Mouse (Mus musculus) midbrain, embryonic 14.5 days (tissue): ENCODE results near the gene Pgs1. TPM values are rescaled to one million over a fixed set of nuclear protein-coding genes. Genes with fewer than 3 reads are reported as not detected.
A peak's percentile ranks its signal among the peaks of the same experiment; 100 is the strongest.

ENCODE experiments used
- ATAC-seq: fragments of 200-750 bp; cut with Nextera tagmentation; 2 replicates; pipeline ENCODE4 v1.8.0; 2017; ENCODE audit warnings: moderate number of reproducible peaks, moderate library complexity; ENCODE audit not compliant: low FRiP score, low TSS enrichment
- DNase-seq: peaks from one replicate; pipeline ENCODE4 v3.0.0-alpha.2; 2015
- H3K27ac ChIP-seq: fragments of 300-500 bp; sonication (generic); replicated peaks from 2 replicates; pipeline ENCODE4 v1.5.1; 2014; ENCODE audit warnings: mild to moderate bottlenecking, low read depth, low read length, moderate library complexity
- H3K27me3 ChIP-seq: fragments of 300-500 bp; sonication (generic); 2 replicates; pipeline ENCODE4 v1.6.1; 2014; ENCODE audit warnings: low read length, control low read depth, mixed read lengths; ENCODE audit not compliant: control insufficient read depth, insufficient read depth
- H3K36me3 ChIP-seq: fragments of 300-500 bp; sonication (generic); 2 replicates; pipeline ENCODE4 v1.6.1; 2014; ENCODE audit warnings: low read length, control low read depth; ENCODE audit not compliant: control insufficient read depth, insufficient read depth
- H3K4me1 ChIP-seq: fragments of 300-500 bp; sonication (generic); 2 replicates; pipeline ENCODE4 v1.6.1; 2014; ENCODE audit warnings: mild to moderate bottlenecking, antibody characterized with exemption, low read length, control low read depth; ENCODE audit not compliant: control insufficient read depth, insufficient read depth
- H3K4me2 ChIP-seq: fragments of 300-500 bp; sonication (generic); 2 replicates; pipeline ENCODE4 v1.6.1; 2014; ENCODE audit warnings: mild to moderate bottlenecking, low read length, moderate library complexity
- H3K4me3 ChIP-seq: fragments of 300-500 bp; sonication (generic); replicated peaks from 2 replicates; pipeline ENCODE4 v1.5.1; 2014; ENCODE audit warnings: low read depth, low read length
- H3K9ac ChIP-seq: fragments of 300-500 bp; sonication (generic); replicated peaks from 2 replicates; pipeline ENCODE4 v1.6.1; 2014; ENCODE audit warnings: mild to moderate bottlenecking, low read length, moderate library complexity
- H3K9me3 ChIP-seq: fragments of 300-500 bp; sonication (generic); 2 replicates; pipeline ENCODE4 v1.6.1; 2016; ENCODE audit warnings: low read length, control low read depth, mixed read lengths; ENCODE audit not compliant: control insufficient read depth
- WGBS: fragments of 180-500 bp; shearing (Covaris S2); extraction: QIAGEN DNeasy Blood & Tissue Kit; methylation state at CpG from one replicate; pipeline ENCODE4 v1.1.7; 2014; 5-methylcytosine and 5-hydroxymethylcytosine counted together
- polyA plus RNA-seq: library from polyadenylated mRNA; unstranded; fragments of >200 nt; fragmentation: Nextera tagmentation; extraction: Ambion mirVana; gene quantifications from 2 replicates; pipeline ENCODE4 v1.2.1, GENCODE M21; 2014

The Pgs1 gene
- polyA plus RNA-seq, 1 experiment from 2014 or later, result 47.9 TPM

DNA sequence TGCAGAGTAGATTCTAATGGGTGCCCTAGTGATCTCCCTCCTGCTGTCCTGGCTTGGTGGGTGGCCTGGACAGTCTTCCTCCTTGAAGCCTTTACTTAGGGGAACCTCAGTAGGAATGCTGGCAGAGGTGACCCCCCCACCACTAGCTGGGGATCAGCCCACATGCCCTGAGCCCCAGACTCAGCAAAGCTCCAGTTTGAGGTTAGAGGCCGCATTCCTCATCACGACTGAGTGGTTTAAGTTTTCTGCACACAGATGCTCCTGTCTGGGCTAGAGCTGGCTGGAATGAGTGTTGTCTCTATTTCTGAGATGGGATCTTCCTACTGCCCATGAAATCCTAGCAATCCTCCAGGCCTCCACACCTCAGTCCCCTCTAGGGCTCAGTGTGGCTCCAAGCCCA is 38.0 kb downstream of the Pgs1 start:
- H3K36me3 ChIP-seq, result peaks cover 48% of the 10 kb centered on the region
- ATAC-seq, result no peak

DNA sequence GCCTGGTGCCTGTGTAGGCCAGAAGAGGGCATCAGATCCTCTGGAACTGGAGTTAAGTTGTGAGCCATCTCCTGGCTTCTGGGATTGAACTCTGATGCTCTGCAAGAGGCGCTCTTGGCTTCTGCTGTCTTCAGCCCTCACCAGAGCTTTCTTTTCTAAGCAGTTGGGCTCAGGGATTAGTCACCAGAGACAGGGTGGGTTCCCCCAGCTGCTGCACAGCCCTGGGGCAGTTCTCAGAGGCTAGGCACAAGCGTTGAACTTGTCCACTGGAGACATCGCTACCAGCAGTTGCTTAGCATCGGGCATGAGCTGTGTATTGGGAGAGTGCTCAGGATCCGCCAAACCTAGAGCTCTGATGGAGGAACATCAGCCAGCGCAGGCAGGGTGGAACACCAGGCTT is 43.1 kb downstream of the Pgs1 start:
- Histone ChIP-seq H3K27me3 (no peaks in the 10 kb centered on the region), H3K9me3 (no peaks in the 10 kb centered on the region), H3K4me1 (no peaks in the 10 kb centered on the region), H3K27ac (no peak overlapping the region), H3K4me2 (no peak overlapping the region), H3K4me3 (no peak overlapping the region), H3K36me3 (peaks cover 23% of the 10 kb centered on the region), H3K9ac (no peak overlapping the region)
- DNase-seq, result no peak
- WGBS, result 93% methylated on average over 6 of the region's 6 CpGs
- no peak for ATAC-seq

More for the DNA sequence above, 38.0 kb downstream of the Pgs1 start:
- no peaks in the 10 kb centered on the region for H3K27me3 ChIP-seq
- H3K9me3 ChIP-seq, result no peaks in the 10 kb centered on the region
- no peak for DNase-seq
- H3K4me3 ChIP-seq, result no peak overlapping the region
- no peak overlapping the region for H3K4me2 ChIP-seq
- no peak overlapping the region for H3K9ac ChIP-seq
- H3K27ac ChIP-seq, result no peak overlapping the region
- no peaks in the 10 kb centered on the region for H3K4me1 ChIP-seq
- 83% methylated on average over 2 of the region's 2 CpGs for WGBS

DNA sequence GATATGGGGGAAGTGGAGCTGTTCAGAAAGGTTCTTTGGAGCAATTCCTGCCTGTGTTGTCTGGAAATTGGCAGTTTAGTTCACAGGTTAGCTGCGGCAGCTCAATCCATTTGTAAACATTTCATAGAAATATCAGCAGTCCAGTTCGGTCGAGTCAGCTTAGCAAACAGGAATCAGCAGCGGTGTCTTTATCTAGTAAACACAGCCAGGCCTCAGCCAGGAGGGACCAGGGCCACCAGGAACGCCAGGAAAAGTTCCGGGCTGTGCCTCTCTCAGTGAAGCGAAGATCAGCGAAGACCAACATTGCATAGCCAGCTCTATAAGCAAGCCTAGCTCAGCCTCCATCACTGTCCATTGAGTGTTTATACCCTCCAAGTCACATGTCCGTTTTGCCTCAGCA is 45.0 kb downstream of the Pgs1 start:
- Histone ChIP-seq H3K27ac (no peak overlapping the region), H3K36me3 (0 out of 2 replicates have a peak, but pooled peaks cover 5% of the 10 kb centered on the region), H3K27me3 (no peaks in the 10 kb centered on the region), H3K9me3 (no peaks in the 10 kb centered on the region), H3K4me3 (no peak overlapping the region), H3K4me1 (no peaks in the 10 kb centered on the region), H3K9ac (no peak overlapping the region), H3K4me2 (no peak overlapping the region)
- DNase-seq (no peak), ATAC-seq (no peak)
- WGBS, result 94% methylated on average over 9 of the region's 9 CpGs

GRCm38 (mm10) chr11:118034395-118034794 is 48.3 kb downstream of the Pgs1 start:
- Histone ChIP-seq H3K9ac (no peak overlapping the region), H3K9me3 (no peaks in the 10 kb centered on the region), H3K4me3 (no peak overlapping the region), H3K36me3 (no peaks in the 10 kb centered on the region), H3K27ac (no peak overlapping the region), H3K4me2 (no peak overlapping the region), H3K27me3 (no peaks in the 10 kb centered on the region), H3K4me1 (no peaks in the 10 kb centered on the region)
- WGBS, result 92% methylated on average over 13 of the region's 13 CpGs
- ATAC-seq (no peak), DNase-seq (no peak)

DNA sequence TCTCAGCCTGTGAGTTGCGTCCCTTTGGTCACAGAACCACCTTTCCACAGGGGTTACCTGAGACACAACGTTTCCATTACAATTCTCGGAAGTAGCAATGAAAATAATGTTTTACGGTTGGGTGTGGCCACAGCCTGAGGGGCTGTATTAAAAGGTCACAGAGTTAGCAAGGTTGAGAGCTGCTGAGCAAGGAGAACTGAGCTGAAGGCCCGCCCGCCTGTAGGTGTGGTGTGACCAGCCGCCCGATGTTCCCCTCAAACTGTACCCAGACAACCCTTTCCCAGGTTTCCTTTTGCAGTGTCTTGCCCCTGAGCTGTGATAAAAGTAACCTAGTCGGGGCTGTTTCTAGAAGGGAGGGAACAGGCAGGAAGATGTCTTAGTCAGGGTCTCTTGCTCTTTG is 49.0 kb downstream of the Pgs1 start:
- H3K36me3 ChIP-seq, result no peaks in the 10 kb centered on the region
- no peak overlapping the region for H3K27ac ChIP-seq
- H3K4me1 ChIP-seq, result no peaks in the 10 kb centered on the region
- no peak overlapping the region for H3K4me3 ChIP-seq
- H3K9me3 ChIP-seq, result no peaks in the 10 kb centered on the region
- ATAC-seq, result no peak
- H3K4me2 ChIP-seq, result no peak overlapping the region
- no peak overlapping the region for H3K9ac ChIP-seq
- no peak for DNase-seq
- WGBS, result 87% methylated on average over 9 of the region's 9 CpGs
- no peaks in the 10 kb centered on the region for H3K27me3 ChIP-seq

GRCm38 (mm10) chr11:118042791-118043190 is 56.7 kb downstream of the Pgs1 start:
- Histone ChIP-seq H3K36me3 (no peaks in the 10 kb centered on the region), H3K4me3 (no peak overlapping the region), H3K4me1 (no peaks in the 10 kb centered on the region), H3K9me3 (no peaks in the 10 kb centered on the region), H3K4me2 (no peak overlapping the region), H3K27ac (no peak overlapping the region), H3K27me3 (no peaks in the 10 kb centered on the region), H3K9ac (no peak overlapping the region)
- ATAC-seq, result no peak
- DNase-seq, result no peak
- WGBS, result 83% methylated on average over 9 of the region's 9 CpGs

DNA sequence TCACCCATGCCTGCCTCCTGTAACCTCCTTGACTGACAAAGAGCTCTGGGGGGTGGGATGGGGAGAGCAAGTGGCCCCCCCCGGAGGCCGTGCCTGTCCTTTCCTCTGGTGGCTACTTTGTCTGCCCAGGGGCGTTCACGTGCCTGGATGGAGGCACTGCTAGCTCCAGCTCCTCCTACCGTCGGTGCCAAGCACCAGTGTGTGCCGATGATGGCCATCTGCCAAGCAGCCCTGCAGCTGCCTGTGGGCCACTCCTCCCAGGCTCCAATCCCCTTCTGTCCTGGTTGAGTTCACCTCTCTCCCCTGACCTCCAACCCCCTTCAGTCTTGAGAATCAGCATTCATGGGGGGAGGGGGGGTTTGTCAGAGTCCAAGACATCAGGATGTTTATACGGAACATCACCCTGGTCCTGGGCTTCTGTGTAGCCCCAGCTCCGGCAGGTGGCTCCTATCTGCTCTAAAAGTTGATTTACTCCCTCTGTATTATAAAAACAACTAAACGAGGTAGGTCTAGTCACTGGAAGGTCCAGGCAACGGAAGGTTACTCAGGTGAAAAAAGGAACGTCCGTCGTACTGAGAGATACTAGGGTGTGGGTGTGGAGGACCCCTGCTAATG is 57.3 kb downstream of the Pgs1 start:
- no peak overlapping the region for H3K9ac ChIP-seq
- ATAC-seq, result peak; percentile 4; the same call in 1 of the 2 replicates
- no peaks in the 10 kb centered on the region for H3K9me3 ChIP-seq
- H3K36me3 ChIP-seq, result no peaks in the 10 kb centered on the region
- H3K4me3 ChIP-seq, result no peak overlapping the region
- WGBS, result 58% methylated on average over 14 of the region's 14 CpGs
- no peak overlapping the region for H3K27ac ChIP-seq
- DNase-seq, result peak; percentile 77
- H3K4me1 ChIP-seq, result no peaks in the 10 kb centered on the region
- no peaks in the 10 kb centered on the region for H3K27me3 ChIP-seq
- no peak overlapping the region for H3K4me2 ChIP-seq

GRCm38 (mm10) chr11:118049641-118050040 is 63.5 kb downstream of the Pgs1 start:
- Histone ChIP-seq H3K4me2 (no peak overlapping the region), H3K27ac (no peak overlapping the region), H3K4me1 (no peaks in the 10 kb centered on the region), H3K27me3 (no peaks in the 10 kb centered on the region), H3K4me3 (no peak overlapping the region), H3K36me3 (0 out of 2 replicates have a peak, but pooled peaks cover 3% of the 10 kb centered on the region), H3K9me3 (no peaks in the 10 kb centered on the region), H3K9ac (no peak overlapping the region)
- no peak for DNase-seq
- 42% methylated on average over 8 of the region's 8 CpGs for WGBS
- no peak for ATAC-seq

DNA sequence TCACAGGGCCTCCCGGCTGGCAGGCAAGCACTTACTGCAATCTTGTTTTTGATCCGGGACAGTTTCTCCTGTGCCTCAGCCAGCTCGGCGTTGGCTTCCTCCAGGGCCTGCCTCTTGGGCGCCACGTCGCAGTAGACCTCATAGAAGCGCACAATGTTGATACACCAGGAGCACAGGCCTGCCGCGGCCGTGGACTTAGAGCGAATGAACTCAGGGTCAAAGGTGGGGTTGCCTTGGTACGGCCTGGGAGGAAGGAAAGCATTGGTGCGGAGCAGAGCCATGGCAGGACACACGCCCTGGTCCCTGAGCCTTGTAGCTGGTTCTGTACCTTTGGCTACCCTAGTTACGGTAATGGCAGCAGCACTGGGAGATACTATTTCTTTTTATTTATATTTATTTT is 64.1 kb downstream of the Pgs1 start:
- no peak for DNase-seq
- Histone ChIP-seq H3K4me3 (no peak overlapping the region), H3K36me3 (0 out of 2 replicates have a peak, but pooled peaks cover 3% of the 10 kb centered on the region), H3K9ac (no peak overlapping the region), H3K27me3 (no peaks in the 10 kb centered on the region), H3K4me1 (no peaks in the 10 kb centered on the region), H3K4me2 (no peak overlapping the region), H3K27ac (no peak overlapping the region), H3K9me3 (no peaks in the 10 kb centered on the region)
- ATAC-seq, result no peak
- 81% methylated on average over 16 of the region's 16 CpGs for WGBS
